Mouse (Mus musculus): Measurements from ENCODE around the gene Sirt7. TPM values are rescaled to one million over a fixed set of nuclear protein-coding genes. Genes with fewer than 3 reads are reported as not detected.

The Sirt7 gene
- polyA plus RNA-seq, 1 experiment from 2014 or later, result 20.8 TPM

- 91% methylated on average over 14 of the region's 14 CpGs for WGBS
- Histone ChIP-seq H3K27ac (replicated peaks; ENCODE audit: low read depth, low read length) (no peak overlapping the region), H3K36me3 (replicated peaks; ENCODE audit: control insufficient read depth, insufficient read depth, low read depth, low read length) (peaks cover under 1% of the 10 kb centered on the region), H3K4me3 (ENCODE audit: low read depth, low read length) (no peak overlapping the region), H3K4me1 (ENCODE audit: control insufficient read depth, insufficient read depth, low read length) (peaks cover 2% of the 10 kb centered on the region; the same call in 1 of the 2 replicates), H3K4me2 (ENCODE audit: low read depth, low read length) (no peak overlapping the region), H3K9ac (replicated peaks; ENCODE audit: low read length) (no peak overlapping the region), H3K27me3 (ENCODE audit: control insufficient read depth, insufficient read depth, low read length) (no peaks in the 10 kb centered on the region), H3K9me3 (replicated peaks; ENCODE audit: control insufficient read depth, low read length) (no peaks in the 10 kb centered on the region)
- no peak for DNase-seq (ENCODE audit: low spot score)
- no peak for ATAC-seq (replicated peaks; ENCODE audit: insufficient number of reproducible peaks, low FRiP score, low TSS enrichment, low read depth)
Observed at GRCm38 (mm10) chr11:120620195-120620594, 4.8 kb downstream of the Sirt7 start.

GRCm38 (mm10) chr11:120618619-120619535 lies 6.2 kb downstream of the Sirt7 start:
- WGBS, result 91% methylated on average over 25 of the region's 25 CpGs
- peaks cover 4% of the 10 kb centered on the region for H3K36me3 ChIP-seq (replicated peaks; ENCODE audit: control insufficient read depth, insufficient read depth, low read depth, low read length)

GRCm38 (mm10) chr11:120617519-120618112 lies 7.4 kb downstream of the Sirt7 start, which contains the start of gene Pcyt2:
Pcyt2 (minus strand) TSS chr11:120617936.
- peak within 1 kb of the TSS; percentile 74 for H3K9ac ChIP-seq (replicated peaks; ENCODE audit: low read length)
- under 1% methylated on average over 56 of the region's 56 CpGs for WGBS
- H3K36me3 ChIP-seq (replicated peaks; ENCODE audit: control insufficient read depth, insufficient read depth, low read depth, low read length), result peaks cover 6% of the 10 kb centered on the region
- no peaks in the 10 kb centered on the region for H3K9me3 ChIP-seq (replicated peaks; ENCODE audit: control insufficient read depth, low read length)
- ATAC-seq (replicated peaks; ENCODE audit: insufficient number of reproducible peaks, low FRiP score, low TSS enrichment, low read depth), result peak; percentile 91
- no peaks in the 10 kb centered on the region for H3K4me1 ChIP-seq (ENCODE audit: control insufficient read depth, insufficient read depth, low read length)
- no peaks in the 10 kb centered on the region for H3K27me3 ChIP-seq (ENCODE audit: control insufficient read depth, insufficient read depth, low read length)
- peak within 1 kb of the TSS; percentile 75 for H3K4me3 ChIP-seq (ENCODE audit: low read depth, low read length)
- peak within 1 kb of the TSS; percentile 20; the same call in 1 of the 2 replicates for H3K27ac ChIP-seq (replicated peaks; ENCODE audit: low read depth, low read length)
- peak within 1 kb of the TSS; percentile 85 for H3K4me2 ChIP-seq (ENCODE audit: low read depth, low read length)
- peak; percentile 94 for DNase-seq (ENCODE audit: low spot score)

More at GRCm38 (mm10) chr11:120618619-120619535, 6.2 kb downstream of the Sirt7 start:
- no peaks in the 10 kb centered on the region for H3K27me3 ChIP-seq (ENCODE audit: control insufficient read depth, insufficient read depth, low read length)
- H3K4me2 ChIP-seq (ENCODE audit: low read depth, low read length), result no peak overlapping the region
- no peak overlapping the region for H3K27ac ChIP-seq (replicated peaks; ENCODE audit: low read depth, low read length)
- H3K4me3 ChIP-seq (ENCODE audit: low read depth, low read length), result no peak overlapping the region
- ATAC-seq (replicated peaks; ENCODE audit: insufficient number of reproducible peaks, low FRiP score, low TSS enrichment, low read depth) (no peak), DNase-seq (ENCODE audit: low spot score) (no peak)
- no peaks in the 10 kb centered on the region; the same call in 1 of the 2 replicates for H3K4me1 ChIP-seq (ENCODE audit: control insufficient read depth, insufficient read depth, low read length)
- H3K9ac ChIP-seq (replicated peaks; ENCODE audit: low read length), result no peak overlapping the region
- no peaks in the 10 kb centered on the region for H3K9me3 ChIP-seq (replicated peaks; ENCODE audit: control insufficient read depth, low read length)

GRCm38 (mm10) chr11:120616617-120617294 lies 8.3 kb downstream of the Sirt7 start:
- H3K9ac ChIP-seq (replicated peaks; ENCODE audit: low read length), result peak overlapping the region; percentile 74
- ATAC-seq (replicated peaks; ENCODE audit: insufficient number of reproducible peaks, low FRiP score, low TSS enrichment, low read depth) (no peak), DNase-seq (ENCODE audit: low spot score) (no peak)
- peak overlapping the region; percentile 75 for H3K4me3 ChIP-seq (ENCODE audit: low read depth, low read length)
- no peaks in the 10 kb centered on the region for H3K9me3 ChIP-seq (replicated peaks; ENCODE audit: control insufficient read depth, low read length)
- H3K27me3 ChIP-seq (ENCODE audit: control insufficient read depth, insufficient read depth, low read length), result no peaks in the 10 kb centered on the region
- H3K4me1 ChIP-seq (ENCODE audit: control insufficient read depth, insufficient read depth, low read length), result no peaks in the 10 kb centered on the region
- H3K36me3 ChIP-seq (replicated peaks; ENCODE audit: control insufficient read depth, insufficient read depth, low read depth, low read length), result peaks cover 9% of the 10 kb centered on the region
- no peak overlapping the region for H3K27ac ChIP-seq (replicated peaks; ENCODE audit: low read depth, low read length)
- peak overlapping the region; percentile 85 for H3K4me2 ChIP-seq (ENCODE audit: low read depth, low read length)
- WGBS, result 55% methylated on average over 4 of the region's 4 CpGs

GRCm38 (mm10) chr11:120615606-120616203 lies 9.3 kb downstream of the Sirt7 start:
- H3K36me3 ChIP-seq (replicated peaks; ENCODE audit: control insufficient read depth, insufficient read depth, low read depth, low read length), result peaks cover 9% of the 10 kb centered on the region
- H3K4me3 ChIP-seq (ENCODE audit: low read depth, low read length), result no peak overlapping the region
- ATAC-seq (replicated peaks; ENCODE audit: insufficient number of reproducible peaks, low FRiP score, low TSS enrichment, low read depth) (no peak), DNase-seq (ENCODE audit: low spot score) (no peak)
- 90% methylated on average over 11 of the region's 11 CpGs for WGBS
- H3K4me2 ChIP-seq (ENCODE audit: low read depth, low read length), result no peak overlapping the region
- H3K27ac ChIP-seq (replicated peaks; ENCODE audit: low read depth, low read length), result no peak overlapping the region
- no peak overlapping the region for H3K9ac ChIP-seq (replicated peaks; ENCODE audit: low read length)
- no peaks in the 10 kb centered on the region for H3K27me3 ChIP-seq (ENCODE audit: control insufficient read depth, insufficient read depth, low read length)
- no peaks in the 10 kb centered on the region for H3K4me1 ChIP-seq (ENCODE audit: control insufficient read depth, insufficient read depth, low read length)
- H3K9me3 ChIP-seq (replicated peaks; ENCODE audit: control insufficient read depth, low read length), result no peaks in the 10 kb centered on the region

- Histone ChIP-seq H3K4me1 (ENCODE audit: control insufficient read depth, insufficient read depth, low read length) (no peaks in the 10 kb centered on the region), H3K27ac (replicated peaks; ENCODE audit: low read depth, low read length) (no peak overlapping the region), H3K27me3 (ENCODE audit: control insufficient read depth, insufficient read depth, low read length) (no peaks in the 10 kb centered on the region), H3K4me2 (ENCODE audit: low read depth, low read length) (no peak overlapping the region), H3K9ac (replicated peaks; ENCODE audit: low read length) (no peak overlapping the region), H3K36me3 (replicated peaks; ENCODE audit: control insufficient read depth, insufficient read depth, low read depth, low read length) (peaks cover 9% of the 10 kb centered on the region), H3K9me3 (replicated peaks; ENCODE audit: control insufficient read depth, low read length) (no peaks in the 10 kb centered on the region), H3K4me3 (ENCODE audit: low read depth, low read length) (no peak overlapping the region)
- WGBS, result 91% methylated on average over 6 of the region's 6 CpGs
- DNase-seq (ENCODE audit: low spot score) (no peak), ATAC-seq (replicated peaks; ENCODE audit: insufficient number of reproducible peaks, low FRiP score, low TSS enrichment, low read depth) (no peak)
Observed at GRCm38 (mm10) chr11:120615167-120615566, 9.9 kb downstream of the Sirt7 start.

- no peak for DNase-seq (ENCODE audit: low spot score)
- no peak for ATAC-seq (replicated peaks; ENCODE audit: insufficient number of reproducible peaks, low FRiP score, low TSS enrichment, low read depth)
- no peaks in the 10 kb centered on the region for H3K27me3 ChIP-seq (ENCODE audit: control insufficient read depth, insufficient read depth, low read length)
- no peak overlapping the region for H3K4me2 ChIP-seq (ENCODE audit: low read depth, low read length)
- H3K4me3 ChIP-seq (ENCODE audit: low read depth, low read length), result no peak overlapping the region
- H3K36me3 ChIP-seq (replicated peaks; ENCODE audit: control insufficient read depth, insufficient read depth, low read depth, low read length), result peaks cover 9% of the 10 kb centered on the region
- H3K4me1 ChIP-seq (ENCODE audit: control insufficient read depth, insufficient read depth, low read length), result no peaks in the 10 kb centered on the region; the same call in 1 of the 2 replicates
- no peak overlapping the region for H3K27ac ChIP-seq (replicated peaks; ENCODE audit: low read depth, low read length)
- no peak overlapping the region for H3K9ac ChIP-seq (replicated peaks; ENCODE audit: low read length)
- no peaks in the 10 kb centered on the region for H3K9me3 ChIP-seq (replicated peaks; ENCODE audit: control insufficient read depth, low read length)
- 86% methylated on average over 8 of the region's 8 CpGs for WGBS
Observed at GRCm38 (mm10) chr11:120613976-120614375, 11.1 kb downstream of the Sirt7 start.

Measured in embryonic facial prominence, embryonic 11.5 days (tissue).